Mouse (Mus musculus): ENCODE measurements around the gene Cd53.

Cd53 gene

DNA sequence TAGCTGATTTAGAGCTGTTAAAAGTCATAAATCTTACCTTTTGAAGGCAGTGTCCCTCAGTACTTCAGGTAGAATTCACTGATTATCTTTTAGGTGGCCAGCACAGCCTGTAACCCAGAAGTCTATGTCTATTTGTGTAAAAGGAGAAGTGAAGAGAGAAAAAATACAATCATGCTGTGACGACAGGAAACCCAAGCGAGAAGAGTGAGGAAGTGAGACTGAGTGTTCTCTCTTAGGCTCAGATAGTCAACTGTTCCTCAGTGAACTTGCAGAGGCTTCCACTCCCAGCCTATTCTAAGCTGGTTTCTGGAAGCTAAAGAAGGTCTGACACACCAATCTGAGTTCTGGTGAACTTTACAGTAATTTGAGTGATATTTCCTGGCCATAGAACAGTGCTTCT, at the start of gene Cd53:
Gene Cd53 (minus strand): TSS at position 220 of the 400 bp plus-strand sequence.
- no peak for DNase-seq (ENCODE audit: low read depth)

DNA sequence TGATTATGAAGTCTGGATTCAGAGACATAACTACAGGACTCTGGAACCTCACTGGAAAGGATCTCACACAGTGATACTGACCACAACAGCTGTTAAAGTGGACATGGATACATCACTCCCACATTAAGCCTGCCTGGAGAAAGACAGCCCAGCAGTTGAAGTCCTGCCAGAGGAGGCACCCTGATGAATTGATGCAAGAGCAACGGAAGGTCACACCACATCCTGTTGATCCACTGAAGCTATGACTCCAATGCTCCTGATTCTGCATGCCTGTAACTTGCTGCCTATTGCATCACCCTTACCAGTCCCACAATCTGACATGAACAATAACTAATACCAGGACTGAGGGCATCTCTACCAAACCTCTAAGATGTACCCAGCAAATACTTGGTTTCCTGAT, 42.2 kb upstream of the Cd53 start:
- no peak for DNase-seq (ENCODE audit: low read depth)

DNA sequence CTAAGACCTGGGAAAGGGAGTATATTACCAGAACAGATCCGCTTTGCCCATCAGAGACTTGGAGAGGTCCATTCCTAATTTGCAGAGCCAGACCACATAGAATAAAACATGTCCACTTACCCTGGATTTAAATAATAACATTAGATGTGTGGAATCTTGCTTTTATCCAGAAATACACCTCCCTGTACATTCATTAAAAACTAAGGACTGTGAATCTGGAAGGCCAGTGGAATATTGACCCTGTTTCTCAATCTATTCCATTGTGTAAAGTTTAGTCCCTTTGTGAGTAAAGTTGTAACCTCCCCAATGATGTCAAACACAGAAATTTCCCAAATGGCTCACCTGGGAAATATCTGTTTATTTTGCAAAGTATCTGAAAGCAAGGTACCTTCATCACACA, 36.2 kb upstream of the Cd53 start, which contains the start of gene Olfr266:
Gene Olfr266 (minus strand): TSS at position 101 of the 400 bp plus-strand sequence.
- no peak for DNase-seq (ENCODE audit: low read depth)

DNA sequence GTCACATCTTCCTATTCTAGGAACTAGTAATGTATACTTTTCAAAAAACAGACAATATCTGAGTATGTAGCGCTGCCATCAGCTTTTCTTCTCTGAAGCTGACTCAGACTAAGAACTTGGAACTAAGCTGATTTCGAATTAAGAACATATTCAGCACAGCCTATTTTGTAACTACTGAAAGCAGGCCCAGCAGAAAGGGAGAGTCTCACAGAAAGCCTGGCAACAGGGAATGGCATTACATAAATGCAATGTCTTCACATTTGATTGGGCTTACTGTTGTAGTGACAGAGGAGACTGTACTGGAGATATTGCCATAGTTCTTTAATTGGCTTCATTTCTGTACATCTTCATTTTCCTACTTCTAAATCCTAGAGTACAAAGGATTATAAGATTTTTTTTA, 27.7 kb upstream of the Cd53 start:
- no peak for DNase-seq (ENCODE audit: low read depth)

DNA sequence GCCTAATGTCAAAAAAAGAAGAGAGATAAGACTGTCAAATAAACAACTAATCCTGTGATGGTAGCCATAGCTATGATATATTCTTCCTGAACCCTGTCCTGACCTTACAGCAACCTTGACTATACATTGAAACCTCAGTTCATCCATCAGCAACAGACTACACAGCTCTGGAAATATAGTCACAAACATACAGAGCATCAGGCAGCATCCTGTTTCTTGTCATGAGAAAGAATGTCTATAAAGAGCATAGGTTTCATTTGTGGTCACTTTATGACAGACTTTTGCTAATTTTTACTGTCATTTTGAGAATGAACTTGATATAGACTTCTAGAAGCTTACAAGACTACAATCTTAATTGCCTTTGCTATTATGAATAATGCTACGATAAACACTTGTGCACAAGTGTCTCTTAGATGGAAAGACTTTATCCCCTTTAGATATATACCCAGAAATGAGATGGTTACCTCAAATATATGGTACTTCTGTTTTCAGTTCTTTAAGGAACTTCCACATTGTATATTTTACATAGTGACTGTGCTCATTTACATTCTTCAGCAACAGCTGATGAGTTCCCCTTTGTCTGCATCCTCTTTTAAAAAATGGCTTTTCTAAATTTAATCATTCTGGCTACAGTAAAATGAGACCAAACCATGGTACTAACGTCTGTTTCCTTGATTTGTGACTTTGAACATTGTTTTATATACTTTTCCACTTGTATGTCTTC, 19.2 kb upstream of the Cd53 start:
- no peak for DNase-seq (ENCODE audit: low read depth)

DNA sequence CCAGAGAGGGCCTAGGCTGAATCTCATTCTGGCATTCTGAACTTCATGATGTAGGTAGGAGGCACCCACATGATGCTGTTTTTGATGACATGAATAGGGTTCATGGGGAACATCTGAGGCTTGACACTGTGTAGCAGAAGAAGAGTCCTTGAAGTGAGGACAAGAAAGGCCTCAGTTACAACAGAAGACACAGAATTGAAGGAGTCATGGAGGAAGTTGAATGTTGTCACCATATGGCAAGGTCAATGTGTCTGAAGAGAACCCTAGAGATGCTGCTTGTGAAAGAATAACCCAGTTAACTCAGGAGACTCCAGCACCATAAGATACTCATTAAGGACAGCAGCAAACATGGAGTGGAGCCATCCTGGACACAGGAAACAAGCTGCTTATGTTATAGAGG, 8.1 kb upstream of the Cd53 start:
- no peak for DNase-seq (ENCODE audit: low read depth)

DNA sequence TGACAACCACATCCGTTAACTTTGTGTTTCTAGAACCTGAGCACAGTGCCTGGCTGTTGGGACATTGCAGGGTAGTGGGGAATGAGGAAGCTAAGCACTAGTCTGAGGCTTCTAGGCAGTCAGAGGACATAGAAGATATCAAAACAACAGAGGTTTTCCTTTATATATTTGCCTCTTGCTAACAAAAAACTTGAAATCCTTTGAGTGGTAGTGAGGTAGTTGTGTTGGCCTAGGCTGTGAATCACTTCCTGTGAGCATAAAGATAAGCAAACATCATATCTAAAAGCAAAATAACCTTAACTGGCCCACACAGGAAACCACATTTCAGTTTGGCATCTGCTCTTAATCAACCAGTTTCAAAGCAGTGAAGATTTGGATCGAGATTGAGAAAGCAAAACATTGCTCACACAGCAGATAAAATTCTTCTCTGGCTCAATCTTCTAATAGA, 1.5 kb downstream of the Cd53 start:
- DNase-seq (ENCODE audit: low read depth) = no peak

DNA sequence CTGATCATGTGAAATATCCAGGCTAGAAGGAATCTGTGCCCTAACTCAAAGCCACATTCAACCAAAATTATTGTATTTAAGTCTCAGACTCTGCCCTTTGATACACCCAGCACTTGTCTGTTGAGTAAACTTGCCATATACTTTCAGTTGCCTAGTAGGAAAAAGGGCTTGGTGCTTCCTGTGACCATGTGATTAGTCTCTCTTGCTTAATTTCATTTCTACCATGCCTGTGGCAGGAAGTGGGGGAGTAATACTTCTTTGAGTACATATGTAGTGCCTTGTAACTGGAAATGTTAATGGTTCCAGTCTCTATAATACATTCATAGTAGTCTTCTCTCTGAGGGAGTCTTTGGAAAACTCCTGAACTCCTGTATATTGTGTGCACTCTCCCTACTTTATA, 2.0 kb downstream of the Cd53 start:
- no peak for DNase-seq (ENCODE audit: low read depth)

DNA sequence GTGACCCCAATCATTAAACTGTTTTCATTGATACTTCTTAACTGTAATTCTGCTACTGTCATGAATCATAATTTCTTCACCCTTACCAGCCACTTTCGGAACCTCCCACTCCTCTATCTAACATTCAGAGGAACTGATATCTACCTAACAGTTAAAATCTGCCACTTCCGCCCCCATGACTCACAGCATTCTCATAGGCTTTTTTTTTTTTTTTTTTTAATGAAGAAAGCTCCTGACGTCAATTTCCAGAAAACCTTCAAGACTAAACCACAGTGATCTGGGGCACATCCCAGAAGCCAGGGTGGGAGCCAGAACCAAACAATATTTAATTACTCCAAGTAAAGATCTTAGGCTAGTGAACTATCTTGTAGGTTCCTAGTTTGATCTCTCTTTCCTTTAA, 4.8 kb downstream of the Cd53 start:
- DNase-seq (ENCODE audit: low read depth) = no peak

DNA sequence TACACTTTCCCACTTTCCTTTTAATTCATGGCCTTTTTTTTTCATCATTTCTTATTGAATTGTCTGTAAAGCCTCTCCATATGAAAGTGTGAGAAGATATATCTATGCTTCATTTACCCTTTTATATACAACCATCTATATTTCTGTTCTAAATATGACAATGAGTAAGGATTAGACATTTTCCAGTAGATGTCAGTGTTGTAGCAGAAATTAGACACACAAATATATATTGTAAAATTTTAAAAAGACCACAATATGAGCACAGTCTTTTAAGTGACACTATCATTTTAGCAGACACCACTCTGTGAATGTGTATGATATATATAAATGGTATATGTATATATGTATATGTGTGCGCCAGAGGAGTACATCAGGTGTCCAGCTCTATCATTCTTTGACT, 18.1 kb downstream of the Cd53 start:
- DNase-seq (ENCODE audit: low read depth) = no peak

DNA sequence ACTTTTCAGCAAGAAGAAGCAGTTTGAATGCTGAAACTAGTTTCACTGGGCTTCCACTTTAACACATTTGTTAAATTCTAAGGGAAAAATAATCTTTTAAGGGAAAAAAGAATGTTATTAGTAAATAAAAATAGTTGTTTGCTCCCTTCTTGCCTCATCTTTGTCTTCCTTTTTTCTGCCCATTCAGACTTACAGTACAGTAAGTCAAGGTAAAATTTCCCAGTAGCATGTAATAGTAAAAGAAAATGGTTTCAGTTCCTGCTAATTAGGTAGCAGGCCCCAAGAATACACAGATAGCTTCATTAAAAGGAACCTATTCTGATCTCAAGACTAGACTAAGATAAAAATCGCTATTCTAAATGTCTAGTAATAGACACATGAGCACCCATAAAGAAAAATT, 34.1 kb downstream of the Cd53 start:
- no peak for DNase-seq (ENCODE audit: low read depth)

DNA sequence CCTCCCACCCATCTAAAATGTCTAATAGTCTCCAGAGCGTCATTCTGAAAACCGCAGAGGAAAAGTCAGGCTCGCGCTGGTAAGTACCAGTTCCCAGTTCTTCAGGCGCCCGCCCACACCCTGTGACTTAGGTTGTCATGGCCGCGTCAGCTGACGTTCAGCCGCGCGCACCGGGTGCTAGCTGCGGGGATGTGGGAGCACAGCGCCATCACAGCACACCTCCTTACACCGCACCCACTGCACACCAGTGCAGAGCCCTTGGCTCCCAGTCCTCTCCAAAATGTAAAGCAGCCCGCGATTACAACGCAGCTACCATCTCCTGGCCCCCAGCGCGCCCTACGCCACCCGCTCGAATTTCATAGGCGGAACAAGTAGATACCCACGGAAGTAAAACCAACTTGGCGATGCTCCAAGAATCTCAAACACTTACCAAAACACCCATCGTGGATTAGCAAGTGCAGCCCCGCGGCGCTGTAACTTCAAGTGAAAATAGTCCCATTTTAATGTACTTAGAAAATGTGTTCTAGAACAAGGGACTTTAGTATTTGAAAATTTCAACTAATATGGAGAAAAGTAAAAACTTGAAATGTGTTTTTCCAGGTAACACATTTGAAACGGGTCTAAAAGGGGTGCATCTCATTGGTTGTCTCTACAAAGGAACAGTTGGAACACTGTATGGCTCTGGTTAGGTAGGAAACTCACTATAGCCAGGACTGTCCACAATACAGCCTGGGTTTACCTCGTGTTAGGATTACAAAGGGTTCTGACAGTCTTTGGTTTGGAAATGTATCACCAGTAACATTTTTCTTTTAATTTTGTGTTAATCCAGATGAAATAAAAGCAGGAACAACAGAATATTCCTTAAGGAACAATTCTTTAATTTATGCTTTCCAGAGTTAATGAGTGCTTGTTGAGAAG, 67.7 kb downstream of the Cd53 start:
- DNase-seq (ENCODE audit: low read depth) = peak; percentile 62

DNA sequence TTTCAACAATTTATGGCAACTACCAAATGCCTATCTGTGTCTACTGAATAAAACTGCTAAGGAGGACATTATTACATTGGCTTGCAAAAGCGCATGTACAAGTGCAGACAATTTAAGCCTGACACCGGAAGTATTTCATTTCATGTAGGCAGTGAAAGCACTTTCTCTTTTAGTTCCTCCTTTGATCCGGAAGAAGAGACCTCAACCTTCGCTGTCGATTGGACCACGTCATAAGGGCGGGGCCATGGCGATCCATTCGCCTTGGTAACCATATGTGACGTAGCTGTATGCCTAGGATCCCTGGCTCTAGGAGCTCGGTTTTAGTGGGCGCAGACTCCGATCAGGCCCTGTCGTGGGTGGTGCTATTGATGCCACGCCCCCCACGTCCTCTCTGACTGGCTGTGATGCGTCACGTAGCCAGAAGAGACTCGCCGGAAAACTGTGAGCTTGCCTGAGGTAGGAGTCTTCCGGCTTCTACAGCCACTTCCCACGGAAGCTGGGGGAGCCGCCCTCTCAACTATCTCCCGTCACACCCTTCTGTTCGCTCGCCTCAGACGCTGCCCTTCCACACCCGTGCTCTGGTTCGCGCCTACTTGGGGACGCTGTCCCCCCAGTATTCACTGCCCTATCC, 68.4 kb downstream of the Cd53 start:
- peak; percentile 94 for DNase-seq (ENCODE audit: low read depth)

Data from c-Kit-positive CD71-positive TER-119-negative erythroid progenitor cells, embryonic 14.5 days (primary cell).